Mouse (Mus musculus) cortical plate, adult 2 months (tissue): ENCODE data around the gene Cacna2d3. TPM values are rescaled to one million over a fixed set of nuclear protein-coding genes. Genes with fewer than 3 reads are reported as not detected.

Experiments used
- H3K27ac ChIP-seq: fragments of 200-500 bp; 2 replicates; pipeline ENCODE4 v1.5.1; 2012; ENCODE audit warnings: low read length, control low read depth, inconsistent platforms; ENCODE audit not compliant: insufficient read depth
- H3K4me1 ChIP-seq: fragments of 200-500 bp; 2 replicates; pipeline ENCODE4 v1.6.1; 2011; ENCODE audit warnings: low read length; ENCODE audit not compliant: control insufficient read depth, insufficient read depth
- H3K4me3 ChIP-seq: fragments of 200-500 bp; 2 replicates; pipeline ENCODE4 v1.5.1; 2011; ENCODE audit warnings: mild to moderate bottlenecking, low read length, control low read depth; ENCODE audit not compliant: insufficient read depth
- CTCF ChIP-seq: fragments of 200-500 bp; IDR thresholded peaks from 2 replicates; pipeline ENCODE4 v1.5.1; 2011; ENCODE audit warnings: mild to moderate bottlenecking, control low read depth, low read length; ENCODE audit not compliant: insufficient read depth; ENCODE audit errors: extremely low read depth
- POLR2A ChIP-seq: fragments of 200-500 bp; IDR thresholded peaks from 2 replicates; pipeline ENCODE4 v1.6.1; 2011; ENCODE audit warnings: mild to moderate bottlenecking, low read length, control low read depth; ENCODE audit not compliant: insufficient read depth; ENCODE audit errors: extremely low read depth
- polyA plus RNA-seq: library from polyadenylated mRNA; depleted of rRNA; stranded (reverse); fragments of >200 nt; gene quantifications from 2 replicates; pipeline ENCODE4 v1.2.3, GENCODE M21; 2012; rRNA removed

Gene Cacna2d3
- 69.6 and 75.4 TPM in 2 replicates for polyA plus RNA-seq

- H3K27ac ChIP-seq = peak within 1 kb of the TSS; percentile 93
- peak within 1 kb of the TSS; percentile 88 for H3K4me3 ChIP-seq
- H3K4me1 ChIP-seq = peaks cover 2% of the 10 kb centered on the region; the same call in 1 of the 2 replicates
- TF ChIP-seq POLR2A (no peak), CTCF (no peak)
Measured at GRCm38 (mm10) chr14:29721488-29722385, at the start of gene Cacna2d3. Gene Cacna2d3 (minus strand): TSS chr14:29721864.

GRCm38 (mm10) chr14:29769486-29769885, 47.8 kb upstream of the Cacna2d3 start:
- Histone ChIP-seq H3K4me1 (no peaks in the 10 kb centered on the region; the same call in 1 of the 2 replicates), H3K4me3 (no peak overlapping the region), H3K27ac (no peak overlapping the region)
- no peak for TF ChIP-seq CTCF

DNA sequence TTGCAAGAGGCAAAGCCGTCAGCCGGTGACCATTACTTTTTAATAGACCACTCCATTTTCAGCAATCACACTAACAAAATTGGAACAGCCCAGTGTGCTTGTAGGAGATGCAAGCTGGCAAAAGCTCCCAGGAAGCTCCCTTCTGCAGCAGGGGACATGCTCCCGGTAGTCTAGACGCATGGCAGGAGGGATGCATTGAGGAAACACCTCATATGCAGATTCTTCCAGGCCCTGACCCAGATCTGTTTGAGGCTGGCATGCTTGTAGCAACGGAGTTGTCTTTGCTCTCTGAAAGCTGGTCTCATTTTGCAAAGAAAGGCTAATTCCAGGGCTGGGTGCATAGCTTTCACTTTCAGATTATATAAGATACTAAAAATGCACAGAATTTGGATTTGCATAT, 31.2 kb upstream of the Cacna2d3 start:
- Histone ChIP-seq H3K4me1 (peaks cover 3% of the 10 kb centered on the region; the same call in 1 of the 2 replicates), H3K27ac (no peak overlapping the region), H3K4me3 (no peak overlapping the region)
- TF ChIP-seq POLR2A (no peak), CTCF (no peak)

GRCm38 (mm10) chr14:29738751-29739150, 17.1 kb upstream of the Cacna2d3 start:
- TF ChIP-seq CTCF = no peak
- TF ChIP-seq POLR2A = no peak
- Histone ChIP-seq H3K27ac (no peak overlapping the region), H3K4me1 (no peaks in the 10 kb centered on the region), H3K4me3 (no peak overlapping the region)

- no peak for TF ChIP-seq POLR2A
- TF ChIP-seq CTCF = no peak
- H3K4me3 ChIP-seq = no peak overlapping the region
- no peak overlapping the region for H3K27ac ChIP-seq
- H3K4me1 ChIP-seq = no peaks in the 10 kb centered on the region
Measured at GRCm38 (mm10) chr14:29730256-29730655, 8.6 kb upstream of the Cacna2d3 start.

DNA sequence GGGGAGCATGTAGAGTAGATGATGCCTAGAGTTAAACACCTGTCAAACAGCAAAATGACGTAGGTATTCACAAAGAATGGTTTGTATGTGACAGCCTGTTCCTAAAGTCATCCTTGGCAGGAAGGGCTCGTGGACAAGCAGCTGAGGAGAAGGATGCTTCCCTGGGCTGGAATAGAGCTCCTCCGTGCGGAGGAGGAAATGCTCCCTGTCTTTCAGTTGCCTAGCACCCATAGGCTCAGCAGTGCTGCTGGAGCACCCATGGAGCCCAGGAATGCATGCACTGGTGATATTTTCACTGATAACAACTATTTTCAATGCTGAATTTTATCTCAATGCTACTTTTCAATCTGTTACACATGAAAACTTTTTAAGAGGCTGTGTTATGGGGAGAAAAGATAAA, 7.3 kb upstream of the Cacna2d3 start:
- TF ChIP-seq POLR2A = no peak
- TF ChIP-seq CTCF = no peak
- Histone ChIP-seq H3K27ac (no peak overlapping the region), H3K4me3 (no peak overlapping the region), H3K4me1 (no peaks in the 10 kb centered on the region)

DNA sequence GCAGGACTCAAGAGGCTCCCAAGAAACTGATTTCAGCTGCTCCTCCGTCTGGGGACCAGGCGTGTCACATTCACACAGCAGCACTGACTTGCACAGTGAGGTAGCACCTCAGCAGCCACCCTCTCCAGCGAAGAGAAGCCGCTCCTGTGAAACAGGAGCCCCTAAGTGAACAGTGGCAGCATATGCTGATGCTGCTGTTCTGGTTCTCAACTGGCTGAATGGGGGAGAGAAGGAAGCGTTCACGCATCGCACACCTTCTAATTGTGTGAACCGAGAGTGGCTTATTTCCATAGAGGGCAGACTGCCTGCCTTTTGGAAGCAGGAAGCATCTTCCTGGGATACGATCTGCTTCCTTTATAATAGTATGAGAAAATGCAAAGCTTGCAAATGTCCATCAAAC, 5.9 kb upstream of the Cacna2d3 start:
- TF ChIP-seq POLR2A (no peak), CTCF (no peak)
- H3K4me1 ChIP-seq = no peaks in the 10 kb centered on the region
- no peak overlapping the region for H3K4me3 ChIP-seq
- no peak overlapping the region for H3K27ac ChIP-seq

DNA sequence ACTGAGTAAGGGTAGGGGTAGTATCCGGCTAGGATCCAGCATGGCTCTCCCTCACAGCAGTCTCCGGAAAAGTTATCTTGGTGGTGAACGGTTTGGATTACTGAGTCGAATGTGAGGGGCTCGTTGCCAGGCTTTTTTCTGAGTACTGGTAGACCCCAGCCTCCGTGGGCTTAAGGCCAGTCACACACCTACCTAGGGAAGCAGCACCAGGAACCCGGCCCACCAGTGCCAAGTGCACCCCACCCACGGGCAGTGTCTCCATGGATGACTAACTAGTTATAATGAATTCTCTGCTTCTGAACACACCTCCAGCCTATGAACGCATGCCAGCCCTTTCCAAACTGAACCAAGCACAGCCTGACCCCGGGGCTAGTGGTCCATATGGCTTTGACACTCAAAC, 1.6 kb upstream of the Cacna2d3 start:
- peak overlapping the region; percentile 91; the same call in 1 of the 2 replicates for H3K27ac ChIP-seq
- TF ChIP-seq CTCF (no peak), POLR2A (no peak)
- H3K4me3 ChIP-seq = peak overlapping the region; percentile 88
- H3K4me1 ChIP-seq = no peaks in the 10 kb centered on the region

DNA sequence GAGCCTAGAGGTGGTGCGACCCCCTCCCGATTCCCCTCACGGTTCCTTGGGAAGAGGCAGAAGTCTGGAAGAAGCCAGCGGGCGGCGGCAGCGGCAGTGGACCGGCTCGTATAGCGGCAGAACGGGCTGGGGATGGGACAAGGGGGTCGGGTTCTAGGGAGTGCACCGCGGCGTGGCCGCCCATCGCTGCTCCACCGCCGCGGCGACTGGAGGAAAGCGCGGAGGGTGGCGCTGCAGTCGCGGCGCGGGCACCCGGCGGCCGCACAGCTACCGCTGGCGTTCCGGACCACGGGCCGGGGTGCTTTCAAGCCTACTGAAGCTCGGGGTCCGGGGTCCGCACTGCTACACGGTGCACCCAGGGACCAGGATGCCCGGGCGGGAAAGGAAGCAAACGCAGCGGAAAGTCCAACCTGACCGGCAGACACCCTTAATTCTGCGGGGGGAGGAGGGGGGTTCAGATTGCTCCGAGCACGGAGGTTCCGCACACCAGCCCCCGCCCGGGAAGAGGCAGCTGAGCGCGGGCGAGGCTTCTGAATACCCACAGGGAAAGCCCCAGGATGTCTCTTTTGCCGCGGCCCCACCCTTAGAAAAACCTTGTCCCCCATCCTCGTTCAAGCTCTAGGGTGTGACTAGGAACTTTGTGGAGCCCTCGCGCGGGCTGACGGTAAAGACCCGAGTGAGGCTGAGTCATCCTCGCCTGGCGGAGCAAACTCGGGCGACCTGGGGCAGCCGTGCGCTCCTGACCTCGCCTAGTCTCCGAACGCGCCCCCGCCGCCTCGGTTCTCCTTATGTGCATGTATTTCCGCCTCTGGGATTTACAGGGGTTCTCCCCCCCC, 940 bp upstream of the Cacna2d3 start:
- H3K27ac ChIP-seq = peak overlapping the region; percentile 91
- TF ChIP-seq POLR2A (0 out of 2 replicates have a peak, but pooled peaks have one; percentile 30), CTCF (no peak)
- peaks cover 2% of the 10 kb centered on the region; the same call in 1 of the 2 replicates for H3K4me1 ChIP-seq
- H3K4me3 ChIP-seq = peak overlapping the region; percentile 88
